Mouse (Mus musculus): ENCODE data around the gene Setd1a.
"Not testable (repeated sequence)": the region's sequence is repeated elsewhere in the genome, so short reads cannot be mapped to it uniquely, and the experiment has no call there.

DNA sequence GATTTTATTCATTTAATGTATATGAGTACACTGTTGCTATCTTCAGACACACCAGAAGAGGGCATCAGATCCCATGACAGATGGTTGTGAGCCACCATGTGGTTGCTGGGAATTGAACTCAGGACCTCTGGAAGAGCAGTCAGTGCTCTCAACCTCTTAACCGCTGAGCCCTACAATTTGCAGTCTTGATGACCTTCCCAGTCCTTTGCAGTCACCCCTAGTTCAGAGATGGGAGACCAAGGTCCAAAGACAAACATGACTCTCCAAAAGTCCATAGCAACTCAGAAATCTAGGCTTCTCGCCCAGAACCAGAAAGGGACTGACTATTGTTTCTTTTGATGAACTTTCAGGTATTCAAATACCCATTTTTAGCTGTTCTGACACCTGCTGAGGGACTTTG is 63.6 kb downstream of the Setd1a start:
- TF ChIP-seq CTCF, EP300 (IDR thresholded peaks at IDR 0.05; ENCODE audit: low read depth): not testable (repeated sequence)

Measured in heart, postnatal 0 days (tissue).